Mouse (Mus musculus) embryonic facial prominence, embryonic 15.5 days (tissue): ENCODE data around the gene Clstn3. TPM values are rescaled to one million over a fixed set of nuclear protein-coding genes. Genes with fewer than 3 reads are reported as not detected.

Source experiments
- ATAC-seq: fragments of 200-750 bp; cut with Nextera tagmentation; 2 replicates; pipeline ENCODE4 v1.8.0; 2017; ENCODE audit warnings: low read depth, moderate TSS enrichment; ENCODE audit not compliant: insufficient number of reproducible peaks, low FRiP score, low TSS enrichment
- H3K27ac ChIP-seq: fragments of 300-500 bp; sonication (generic); replicated peaks from 2 replicates; pipeline ENCODE4 v1.5.1; 2015; ENCODE audit warnings: mild to moderate bottlenecking, inconsistent platforms
- H3K27me3 ChIP-seq: fragments of 300-500 bp; sonication (generic); 2 replicates; pipeline ENCODE4 v1.6.1; 2015; ENCODE audit warnings: inconsistent platforms
- H3K36me3 ChIP-seq: fragments of 300-500 bp; sonication (generic); 2 replicates; pipeline ENCODE4 v1.6.1; 2015; ENCODE audit warnings: mild to moderate bottlenecking, inconsistent platforms
- H3K4me1 ChIP-seq: fragments of 300-500 bp; sonication (generic); 2 replicates; pipeline ENCODE4 v1.6.1; 2015; ENCODE audit warnings: inconsistent platforms
- H3K4me2 ChIP-seq: fragments of 300-500 bp; sonication (generic); replicated peaks from 2 replicates; pipeline ENCODE4 v1.6.1; 2015; ENCODE audit warnings: mild to moderate bottlenecking, inconsistent platforms
- H3K4me3 ChIP-seq: fragments of 300-500 bp; sonication (generic); replicated peaks from 2 replicates; pipeline ENCODE4 v1.5.1; 2015; ENCODE audit warnings: mild to moderate bottlenecking, inconsistent platforms
- H3K9ac ChIP-seq: fragments of 300-500 bp; sonication (generic); 2 replicates; pipeline ENCODE4 v1.6.1; 2015; ENCODE audit warnings: inconsistent platforms
- H3K9me3 ChIP-seq: fragments of 300-500 bp; sonication (generic); replicated peaks from 2 replicates; pipeline ENCODE4 v1.6.1; 2016; ENCODE audit warnings: inconsistent platforms
- WGBS: fragments of 180-500 bp; shearing (Covaris S2); methylation state at CpG from one replicate; pipeline ENCODE4 v1.1.7; 2015; 5-methylcytosine and 5-hydroxymethylcytosine counted together
- polyA plus RNA-seq: library from polyadenylated mRNA; unstranded; fragments of >200 nt; fragmentation: Nextera tagmentation; extraction: Ambion mirVana; gene quantifications from 2 replicates; pipeline ENCODE4 v1.2.1, GENCODE M21; 2015

Clstn3 gene
- polyA plus RNA-seq, 1 experiment from 2014 or later = 9.0 TPM

GRCm38 (mm10) chr6:124448186-124448852, 16.3 kb downstream of the Clstn3 start:
- 72% methylated on average over 10 of the region's 10 CpGs for WGBS

GRCm38 (mm10) chr6:124447356-124447755, 17.2 kb downstream of the Clstn3 start:
- H3K4me2 ChIP-seq = no peak overlapping the region
- H3K9ac ChIP-seq = no peak overlapping the region
- H3K36me3 ChIP-seq = no peaks in the 10 kb centered on the region; the same call in 1 of the 2 replicates
- H3K4me3 ChIP-seq = no peak overlapping the region
- no peaks in the 10 kb centered on the region for H3K27me3 ChIP-seq
- no peak for ATAC-seq
- H3K4me1 ChIP-seq = no peaks in the 10 kb centered on the region
- H3K9me3 ChIP-seq = no peaks in the 10 kb centered on the region
- no peak overlapping the region for H3K27ac ChIP-seq
- WGBS = 78% methylated on average over 2 of the region's 2 CpGs

More at GRCm38 (mm10) chr6:124448186-124448852, 16.3 kb downstream of the Clstn3 start:
- H3K27ac ChIP-seq = no peak overlapping the region
- H3K9me3 ChIP-seq = no peaks in the 10 kb centered on the region
- H3K4me3 ChIP-seq = no peak overlapping the region
- no peak overlapping the region for H3K9ac ChIP-seq
- no peaks in the 10 kb centered on the region for H3K4me1 ChIP-seq
- H3K27me3 ChIP-seq = no peaks in the 10 kb centered on the region
- no peaks in the 10 kb centered on the region; the same call in 1 of the 2 replicates for H3K36me3 ChIP-seq
- no peak for ATAC-seq
- no peak overlapping the region for H3K4me2 ChIP-seq

GRCm38 (mm10) chr6:124446459-124446858, 18.1 kb downstream of the Clstn3 start:
- Histone ChIP-seq H3K9me3 (no peaks in the 10 kb centered on the region), H3K27ac (no peak overlapping the region), H3K4me1 (no peaks in the 10 kb centered on the region), H3K36me3 (no peaks in the 10 kb centered on the region; the same call in 1 of the 2 replicates), H3K4me3 (no peak overlapping the region), H3K4me2 (no peak overlapping the region), H3K9ac (no peak overlapping the region), H3K27me3 (no peaks in the 10 kb centered on the region)
- WGBS = 97% methylated on average over 9 of the region's 9 CpGs
- ATAC-seq = no peak

- 95% methylated on average over 2 of the region's 2 CpGs for WGBS
- Histone ChIP-seq H3K4me1 (no peaks in the 10 kb centered on the region), H3K4me2 (no peak overlapping the region), H3K4me3 (no peak overlapping the region), H3K36me3 (no peaks in the 10 kb centered on the region; the same call in 1 of the 2 replicates), H3K27ac (no peak overlapping the region), H3K27me3 (no peaks in the 10 kb centered on the region), H3K9ac (no peak overlapping the region), H3K9me3 (no peaks in the 10 kb centered on the region)
- no peak for ATAC-seq
Observed at GRCm38 (mm10) chr6:124446024-124446423, 18.6 kb downstream of the Clstn3 start.

GRCm38 (mm10) chr6:124443338-124443737, 21.3 kb downstream of the Clstn3 start:
- no peaks in the 10 kb centered on the region for H3K36me3 ChIP-seq
- no peak overlapping the region for H3K27ac ChIP-seq
- H3K4me2 ChIP-seq = no peak overlapping the region
- WGBS = 76% methylated on average over 2 of the region's 2 CpGs
- H3K9ac ChIP-seq = no peak overlapping the region
- no peaks in the 10 kb centered on the region for H3K4me1 ChIP-seq
- no peaks in the 10 kb centered on the region for H3K9me3 ChIP-seq
- no peaks in the 10 kb centered on the region for H3K27me3 ChIP-seq
- no peak overlapping the region for H3K4me3 ChIP-seq
- no peak for ATAC-seq

GRCm38 (mm10) chr6:124436245-124436644, 28.3 kb downstream of the Clstn3 start:
- 71% methylated on average over 7 of the region's 7 CpGs for WGBS
- ATAC-seq = no peak
- H3K27me3 ChIP-seq = no peaks in the 10 kb centered on the region
- H3K4me1 ChIP-seq = peaks cover 2% of the 10 kb centered on the region; the same call in 1 of the 2 replicates
- no peaks in the 10 kb centered on the region for H3K36me3 ChIP-seq
- no peak overlapping the region for H3K27ac ChIP-seq
- no peak overlapping the region for H3K4me3 ChIP-seq
- no peak overlapping the region for H3K4me2 ChIP-seq
- no peaks in the 10 kb centered on the region for H3K9me3 ChIP-seq
- no peak overlapping the region for H3K9ac ChIP-seq

- Histone ChIP-seq H3K4me2 (no peak overlapping the region), H3K36me3 (no peaks in the 10 kb centered on the region), H3K9ac (no peak overlapping the region), H3K27ac (no peak overlapping the region), H3K4me1 (peaks cover 8% of the 10 kb centered on the region), H3K9me3 (no peaks in the 10 kb centered on the region), H3K27me3 (no peaks in the 10 kb centered on the region), H3K4me3 (no peak overlapping the region)
- ATAC-seq = no peak
- WGBS = 72% methylated on average over 5 of the region's 5 CpGs
Observed at GRCm38 (mm10) chr6:124435173-124435572, 29.4 kb downstream of the Clstn3 start.

- no peak for ATAC-seq
- WGBS = 87% methylated on average over 8 of the region's 8 CpGs
- no peaks in the 10 kb centered on the region for H3K36me3 ChIP-seq
- H3K4me3 ChIP-seq = no peak overlapping the region
- no peak overlapping the region for H3K9ac ChIP-seq
- no peaks in the 10 kb centered on the region for H3K27me3 ChIP-seq
- no peak overlapping the region for H3K4me2 ChIP-seq
- no peak overlapping the region for H3K27ac ChIP-seq
- no peaks in the 10 kb centered on the region for H3K9me3 ChIP-seq
- peaks cover 8% of the 10 kb centered on the region for H3K4me1 ChIP-seq
Observed at GRCm38 (mm10) chr6:124433688-124434324, 30.8 kb downstream of the Clstn3 start.

- Histone ChIP-seq H3K4me1 (peaks cover 8% of the 10 kb centered on the region), H3K36me3 (no peaks in the 10 kb centered on the region), H3K27ac (no peak overlapping the region), H3K9ac (no peak overlapping the region), H3K27me3 (no peaks in the 10 kb centered on the region), H3K4me3 (no peak overlapping the region), H3K9me3 (no peaks in the 10 kb centered on the region), H3K4me2 (no peak overlapping the region)
- 45% methylated on average over 8 of the region's 8 CpGs for whole genome bisulfite sequencing
- ATAC-seq = no peak
Observed at GRCm38 (mm10) chr6:124430784-124431495, 33.7 kb downstream of the Clstn3 start.

- 64% methylated on average over 3 of the region's 3 CpGs for WGBS
- no peaks in the 10 kb centered on the region for H3K27me3 ChIP-seq
Observed at GRCm38 (mm10) chr6:124430379-124430778, 34.2 kb downstream of the Clstn3 start.

GRCm38 (mm10) chr6:124427791-124428576, 36.6 kb downstream of the Clstn3 start:
- WGBS = 58% methylated on average over 5 of the region's 6 CpGs
- peaks cover 8% of the 10 kb centered on the region for H3K4me1 ChIP-seq
- no peaks in the 10 kb centered on the region for H3K27me3 ChIP-seq
- no peak overlapping the region for H3K27ac ChIP-seq
- H3K4me3 ChIP-seq = no peak overlapping the region
- H3K9ac ChIP-seq = no peak overlapping the region
- no peaks in the 10 kb centered on the region for H3K9me3 ChIP-seq
- ATAC-seq = no peak
- no peak overlapping the region for H3K4me2 ChIP-seq
- no peaks in the 10 kb centered on the region for H3K36me3 ChIP-seq

More at GRCm38 (mm10) chr6:124430379-124430778, 34.2 kb downstream of the Clstn3 start:
- Histone ChIP-seq H3K27ac (no peak overlapping the region), H3K4me2 (no peak overlapping the region), H3K4me1 (peaks cover 8% of the 10 kb centered on the region), H3K9me3 (no peaks in the 10 kb centered on the region), H3K9ac (no peak overlapping the region), H3K4me3 (no peak overlapping the region), H3K36me3 (no peaks in the 10 kb centered on the region)
- no peak for ATAC-seq
